Mouse (Mus musculus): ENCODE results near the gene Enkd1.

DNA sequence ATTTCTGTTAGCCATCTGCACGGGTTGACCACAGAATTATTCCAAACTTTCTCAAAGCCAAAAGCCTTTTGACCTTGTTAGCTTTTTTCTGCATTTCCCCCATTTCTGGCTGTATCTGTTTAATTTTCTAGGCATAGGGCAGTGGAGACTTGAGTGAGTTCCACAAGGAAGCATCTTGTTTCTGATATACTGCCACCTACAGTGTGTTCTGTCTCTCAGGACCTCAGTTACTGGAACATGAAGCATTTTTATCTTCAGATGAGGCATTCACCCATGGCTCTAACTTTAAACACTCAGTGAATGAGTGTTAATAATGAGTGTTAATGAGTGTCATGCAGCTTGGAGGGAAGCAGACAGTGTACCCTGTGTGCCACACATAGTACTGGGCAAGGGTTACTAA lies 30.1 kb downstream of the Enkd1 start:
- TF ChIP-seq CTCF (IDR thresholded peaks at IDR 0.05; ENCODE audit: control insufficient read depth, insufficient read depth, insufficient read length) (no peak), USF1 (IDR thresholded peaks at IDR 0.05; ENCODE audit: low read depth) (no peak), MYOD1 (IDR thresholded peaks at IDR 0.05; ENCODE audit: control insufficient read depth, insufficient read length, low read depth) (no peak), MAX (IDR thresholded peaks at IDR 0.05) (no peak), CEBPB (IDR thresholded peaks at IDR 0.05; ENCODE audit: low read depth) (no peak), FOSL1 (IDR thresholded peaks at IDR 0.05; ENCODE audit: insufficient read depth, low read length, poor library complexity, severe bottlenecking) (no peak)

Measured in C2C12 (cell line).